Mouse (Mus musculus): ENCODE results near the gene Flrt1. TPM values are rescaled to one million over a fixed set of nuclear protein-coding genes. Genes with fewer than 3 reads are reported as not detected.
A peak's percentile ranks its signal among the peaks of the same experiment; 100 is the strongest.

Gene Flrt1
- total RNA-seq, 1 experiment from 2014 or later: 0.12 TPM

GRCm38 (mm10) chr19:7134631-7135091 is 29.1 kb upstream of the Flrt1 start:
- ATAC-seq (ENCODE audit: extremely low read depth, insufficient number of reproducible peaks, low FRiP score, poor library complexity, severe bottlenecking): no peak

GRCm38 (mm10) chr19:7133436-7133835 is 27.9 kb upstream of the Flrt1 start:
- no peak for ATAC-seq (ENCODE audit: extremely low read depth, insufficient number of reproducible peaks, low FRiP score, poor library complexity, severe bottlenecking)

DNA sequence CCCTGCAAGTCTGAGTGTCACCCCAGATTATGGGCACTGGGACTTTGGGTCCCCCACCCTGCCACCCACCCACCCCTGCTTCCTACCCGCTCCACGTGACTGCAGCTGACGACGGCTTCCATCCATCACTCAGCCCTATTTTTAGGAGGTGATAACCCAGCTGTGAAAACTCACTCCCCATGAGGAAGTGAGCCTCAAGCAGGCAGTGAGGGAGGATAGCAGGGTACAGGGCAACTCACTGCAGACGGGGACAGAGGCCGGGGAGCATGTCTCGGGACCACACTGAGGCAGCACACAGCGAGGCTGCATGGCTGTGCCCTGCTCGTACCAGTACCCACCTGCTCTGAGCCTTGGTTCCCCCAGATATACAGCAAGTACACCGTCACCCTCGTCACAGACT is 24.8 kb upstream of the Flrt1 start:
- no peak for ATAC-seq (ENCODE audit: extremely low read depth, insufficient number of reproducible peaks, low FRiP score, poor library complexity, severe bottlenecking)

GRCm38 (mm10) chr19:7128551-7129475 is 23.3 kb upstream of the Flrt1 start:
- no peak for ATAC-seq (ENCODE audit: extremely low read depth, insufficient number of reproducible peaks, low FRiP score, poor library complexity, severe bottlenecking)

GRCm38 (mm10) chr19:7126933-7127332 is 21.4 kb upstream of the Flrt1 start:
- no peak for ATAC-seq (ENCODE audit: extremely low read depth, insufficient number of reproducible peaks, low FRiP score, poor library complexity, severe bottlenecking)

GRCm38 (mm10) chr19:7126209-7126608 is 20.7 kb upstream of the Flrt1 start:
- no peak for ATAC-seq (ENCODE audit: extremely low read depth, insufficient number of reproducible peaks, low FRiP score, poor library complexity, severe bottlenecking)

DNA sequence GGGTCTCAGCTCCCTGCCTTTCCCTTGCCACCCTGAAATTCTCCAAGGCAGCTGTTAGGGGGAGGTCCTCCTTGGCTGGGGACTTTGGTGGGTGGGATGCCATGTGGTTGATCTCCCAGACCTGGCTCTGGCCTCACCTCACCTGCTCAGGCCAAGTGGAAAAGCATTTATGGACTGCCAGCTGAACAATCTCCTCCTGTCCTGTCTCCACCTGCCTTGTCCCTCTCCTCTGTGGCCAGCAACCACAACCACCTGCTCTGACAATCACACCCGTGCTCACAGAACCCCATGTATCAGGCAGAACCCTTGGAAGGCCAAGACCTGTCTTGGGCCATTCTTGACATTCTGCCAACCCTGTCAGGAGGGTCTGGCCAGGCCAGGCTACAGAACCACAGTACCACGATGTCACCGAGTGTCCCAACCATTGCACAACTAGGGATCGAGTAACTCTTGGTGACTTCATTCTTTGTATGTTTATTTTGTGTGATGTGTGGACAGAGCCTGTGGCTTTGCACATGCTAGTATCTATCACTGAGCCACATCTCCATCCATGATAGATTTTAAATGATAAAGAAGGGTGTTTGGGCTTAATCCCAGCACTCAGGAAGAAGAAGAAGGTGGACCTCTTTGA is 20.1 kb upstream of the Flrt1 start:
- no peak for ATAC-seq (ENCODE audit: extremely low read depth, insufficient number of reproducible peaks, low FRiP score, poor library complexity, severe bottlenecking)

GRCm38 (mm10) chr19:7122698-7123306 is 17.3 kb upstream of the Flrt1 start:
- no peak for ATAC-seq (ENCODE audit: extremely low read depth, insufficient number of reproducible peaks, low FRiP score, poor library complexity, severe bottlenecking)

DNA sequence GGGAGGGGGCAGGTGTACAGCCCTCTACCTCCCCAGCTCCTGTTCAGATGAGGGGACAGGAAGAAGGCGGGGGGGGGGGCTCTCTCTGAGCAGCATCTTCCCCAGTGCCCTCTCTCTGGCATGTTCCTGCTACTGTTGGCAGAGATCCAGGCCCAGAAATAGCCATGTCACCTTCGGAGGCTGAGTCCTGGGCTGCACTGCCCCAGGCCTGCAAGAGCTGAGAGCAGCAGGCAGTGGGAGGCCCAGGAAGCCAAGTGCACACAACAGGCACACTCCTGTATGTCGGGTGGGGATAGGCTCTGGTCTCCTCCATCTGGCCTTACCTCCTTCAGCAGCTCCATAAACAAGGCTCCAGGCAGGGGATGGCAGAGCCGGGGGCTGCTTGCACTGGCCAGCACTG is 16.7 kb upstream of the Flrt1 start:
- no peak for ATAC-seq (ENCODE audit: extremely low read depth, insufficient number of reproducible peaks, low FRiP score, poor library complexity, severe bottlenecking)

GRCm38 (mm10) chr19:7121252-7121651 is 15.7 kb upstream of the Flrt1 start:
- ATAC-seq (ENCODE audit: extremely low read depth, insufficient number of reproducible peaks, low FRiP score, poor library complexity, severe bottlenecking): no peak

DNA sequence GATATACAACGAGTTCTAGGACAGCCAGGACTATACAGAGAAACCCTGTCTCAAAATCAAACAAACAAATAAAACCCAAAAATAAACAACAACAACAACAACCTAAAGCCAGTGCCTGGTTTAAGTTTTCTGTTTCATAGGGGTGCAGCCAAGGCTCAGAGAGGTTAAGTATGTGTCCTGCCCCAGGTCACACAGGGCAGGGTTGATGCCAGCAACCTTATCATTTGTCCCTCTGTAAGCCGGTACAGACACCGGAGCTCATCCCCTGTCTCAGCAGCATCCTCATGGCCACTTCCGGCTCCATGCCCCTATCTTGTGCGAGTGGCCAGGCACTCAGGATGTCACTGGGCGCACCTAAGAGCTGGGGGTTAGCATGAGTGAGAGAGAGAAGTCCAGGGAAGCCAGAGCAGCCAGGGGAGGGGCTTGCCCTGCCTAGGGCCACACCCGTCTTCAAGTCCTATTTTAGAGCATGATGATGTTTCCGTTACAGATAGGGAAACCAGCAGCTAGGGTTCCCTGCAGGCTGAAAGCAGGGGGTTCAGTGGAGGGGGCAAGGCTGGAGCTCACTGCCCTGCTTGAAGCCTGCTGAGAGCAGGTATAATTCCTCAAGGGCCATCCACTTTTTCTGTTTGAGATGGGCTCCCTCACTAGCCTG is 12.3 kb upstream of the Flrt1 start:
- peak; percentile 49 for ATAC-seq (ENCODE audit: extremely low read depth, insufficient number of reproducible peaks, low FRiP score, poor library complexity, severe bottlenecking)

GRCm38 (mm10) chr19:7117141-7117540 is 11.6 kb upstream of the Flrt1 start:
- ATAC-seq (ENCODE audit: extremely low read depth, insufficient number of reproducible peaks, low FRiP score, poor library complexity, severe bottlenecking): no peak

GRCm38 (mm10) chr19:7116038-7116731 is 10.7 kb upstream of the Flrt1 start:
- ATAC-seq (ENCODE audit: extremely low read depth, insufficient number of reproducible peaks, low FRiP score, poor library complexity, severe bottlenecking): no peak

GRCm38 (mm10) chr19:7113574-7113973 is 8.0 kb upstream of the Flrt1 start:
- ATAC-seq (ENCODE audit: extremely low read depth, insufficient number of reproducible peaks, low FRiP score, poor library complexity, severe bottlenecking): no peak

DNA sequence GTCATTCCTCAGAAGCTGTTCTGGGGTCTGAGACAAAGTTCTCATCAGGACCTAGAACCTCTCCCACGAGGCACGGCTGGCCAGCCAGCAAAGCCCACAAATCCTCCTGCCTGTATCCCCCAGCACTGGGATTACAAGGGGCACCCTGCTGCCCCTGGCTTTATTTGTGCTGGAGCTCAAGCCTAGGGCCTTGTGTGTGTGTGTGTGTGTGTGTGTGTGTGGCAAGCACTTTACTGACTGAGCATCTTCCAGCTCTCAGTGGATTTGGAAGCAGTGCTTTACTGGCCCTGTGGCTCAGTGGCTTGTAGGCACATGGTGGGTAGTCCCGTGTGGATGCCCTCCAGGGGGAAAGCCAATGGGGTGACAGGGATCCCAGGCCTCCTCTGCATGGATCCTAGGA is 7.1 kb upstream of the Flrt1 start:
- no peak for ATAC-seq (ENCODE audit: extremely low read depth, insufficient number of reproducible peaks, low FRiP score, poor library complexity, severe bottlenecking)

GRCm38 (mm10) chr19:7111710-7112109 is 6.2 kb upstream of the Flrt1 start:
- no peak for ATAC-seq (ENCODE audit: extremely low read depth, insufficient number of reproducible peaks, low FRiP score, poor library complexity, severe bottlenecking)

- no peak for ATAC-seq (ENCODE audit: extremely low read depth, insufficient number of reproducible peaks, low FRiP score, poor library complexity, severe bottlenecking)
Measured at GRCm38 (mm10) chr19:7111309-7111708, 5.8 kb upstream of the Flrt1 start.

- no peak for ATAC-seq (ENCODE audit: extremely low read depth, insufficient number of reproducible peaks, low FRiP score, poor library complexity, severe bottlenecking)
Measured at GRCm38 (mm10) chr19:7110875-7111274, 5.3 kb upstream of the Flrt1 start.

DNA sequence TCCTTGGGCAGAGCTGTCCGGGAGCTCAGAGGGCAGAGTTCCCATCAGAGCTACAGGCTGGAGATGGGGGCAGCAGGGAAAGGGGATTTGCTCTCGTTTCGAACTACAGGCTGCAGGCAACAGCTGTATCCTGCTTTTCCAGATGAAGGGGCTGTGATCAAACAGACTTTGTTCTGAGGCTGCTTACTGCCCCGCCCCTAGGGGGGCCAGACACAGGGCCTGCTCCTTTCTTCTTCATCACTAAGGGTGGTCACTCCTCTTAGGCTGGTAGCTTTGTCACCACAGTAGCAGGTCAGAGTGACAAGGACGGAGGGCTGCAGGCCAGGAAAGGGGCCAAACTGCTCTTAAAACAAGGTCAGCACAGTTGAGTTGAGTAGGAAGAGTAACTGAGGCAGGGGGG is 4.6 kb upstream of the Flrt1 start:
- no peak for ATAC-seq (ENCODE audit: extremely low read depth, insufficient number of reproducible peaks, low FRiP score, poor library complexity, severe bottlenecking)

Measured in neutrophil, adult 5-6 weeks (primary cell).